Mouse (Mus musculus): ENCODE measurements around the gene Hsp90ab1.

Gene Hsp90ab1

DNA sequence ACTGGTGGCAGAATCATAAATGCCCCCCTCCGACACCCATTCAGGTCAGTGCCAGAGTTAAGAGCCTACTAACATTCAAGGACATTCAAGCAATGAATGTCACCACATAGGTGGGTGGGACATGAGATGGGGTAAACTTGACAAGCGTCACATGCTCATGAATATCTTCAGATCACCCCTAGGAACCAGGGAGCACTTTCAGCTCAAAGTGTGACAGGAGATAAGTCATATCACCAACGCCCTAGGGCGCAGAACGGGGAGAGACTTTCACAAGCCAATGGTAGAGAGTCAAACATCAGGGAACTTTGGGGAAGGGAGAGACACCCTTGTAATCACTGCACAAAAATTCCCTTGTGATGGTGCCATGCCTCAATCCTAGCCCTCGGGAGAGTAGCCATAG lies 9.1 kb upstream of the Hsp90ab1 start:
- CTCF ChIA-PET, result interaction anchor here (0.6 to 1.5 kb wide), 6 partner anchors 10 to 137 kb away, joined by 3 to 15 read pairs (median 4); no protein-coding TSS in a partner anchor

DNA sequence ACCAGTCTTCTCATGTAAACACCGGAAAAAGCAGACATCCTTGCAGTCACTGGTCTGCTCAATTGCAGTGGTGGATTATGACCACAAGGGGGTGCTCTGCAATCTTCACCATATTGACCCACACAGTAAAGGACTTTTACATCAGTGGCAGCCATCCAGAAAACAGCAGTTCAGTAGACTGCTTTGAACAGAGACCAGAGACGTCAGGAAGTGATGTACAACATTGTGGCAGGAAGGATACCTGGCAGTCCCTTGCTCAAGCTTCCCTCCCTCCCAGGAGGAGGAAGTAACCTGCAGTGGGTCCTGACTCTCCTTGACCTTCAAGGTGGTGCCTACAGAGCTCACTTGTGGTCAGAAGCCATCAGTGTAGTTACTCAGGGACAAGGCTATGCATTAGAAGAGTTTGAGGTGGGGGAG lies 8.5 kb upstream of the Hsp90ab1 start:
- CTCF ChIA-PET, result interaction anchor here (0.8 to 1.3 kb wide), 3 partner anchors 10 to 28 kb away, joined by 3 to 4 read pairs (median 3); no protein-coding TSS in a partner anchor

DNA sequence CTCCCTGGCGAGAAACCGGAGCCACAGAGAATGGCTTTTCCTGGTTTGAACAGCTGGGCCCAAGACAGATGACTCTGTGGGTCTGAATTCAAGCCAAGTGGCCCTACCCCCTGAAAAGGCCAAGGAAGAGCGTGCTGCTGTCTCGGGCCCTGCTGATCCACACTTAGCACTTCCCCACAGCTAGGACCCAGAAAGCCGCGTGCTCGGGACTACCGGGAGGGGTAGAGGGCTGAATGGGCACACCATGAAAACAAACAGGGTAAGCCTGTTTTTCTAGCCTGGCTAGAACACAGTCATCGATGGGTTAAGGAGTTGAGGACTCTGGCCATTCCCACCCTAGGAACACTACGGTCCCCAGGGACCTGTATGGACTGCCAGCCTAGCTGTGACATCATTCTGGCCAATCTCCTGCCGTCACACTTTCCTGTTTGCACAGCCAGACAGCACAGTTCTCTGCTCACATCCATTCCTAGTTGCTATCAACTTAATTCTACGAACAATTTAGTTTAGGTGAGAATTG lies 7.9 kb upstream of the Hsp90ab1 start:
- CTCF ChIA-PET, result no interaction called here

DNA sequence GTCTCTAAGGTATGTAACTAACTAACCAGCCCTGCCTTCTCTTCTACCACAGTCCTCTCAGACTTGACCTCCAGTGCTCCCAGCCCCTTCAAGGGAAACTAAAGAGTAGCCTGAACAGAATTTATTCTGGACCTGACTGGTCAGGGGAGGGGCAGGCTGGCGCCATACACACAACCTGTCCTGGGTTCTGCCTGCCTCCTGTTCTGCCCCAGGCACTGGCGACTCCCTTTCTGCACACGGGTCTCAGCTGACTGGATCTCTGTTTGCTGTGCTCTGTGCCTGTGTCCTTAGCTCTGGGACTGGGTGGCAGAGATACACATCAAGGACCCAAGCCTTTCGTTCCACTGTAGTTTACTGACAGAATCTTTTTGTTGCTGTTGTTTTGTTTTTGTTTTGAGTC lies 6.5 kb upstream of the Hsp90ab1 start:
- CTCF ChIA-PET, result interaction anchor here (1.2 kb wide), 1 partner anchor 102 kb away, joined by 4 read pairs; no protein-coding TSS in a partner anchor

DNA sequence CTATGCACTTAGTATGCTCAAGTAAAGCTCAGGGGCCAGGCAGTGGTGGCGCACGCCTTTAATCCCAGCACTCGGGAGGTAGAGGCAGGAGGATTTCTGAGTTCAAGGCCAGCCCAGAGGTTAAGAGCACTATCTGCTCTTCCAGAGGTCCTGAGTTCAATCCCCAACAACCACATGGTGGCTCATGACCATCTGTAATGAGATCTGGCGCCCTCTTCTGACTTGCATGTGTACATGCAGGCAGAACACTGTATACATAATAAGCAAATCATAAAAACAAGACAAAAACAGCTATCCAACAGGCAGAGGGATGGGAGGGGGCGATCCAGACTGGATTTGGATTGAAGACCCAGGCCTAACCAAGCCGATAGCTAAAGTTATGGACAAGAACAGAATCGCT lies 5.8 kb upstream of the Hsp90ab1 start:
- CTCF ChIA-PET, result interaction anchor here (0.7 to 1.0 kb wide), 2 partner anchors 48 to 54 kb away, joined by 3 to 4 read pairs; no protein-coding TSS in a partner anchor

DNA sequence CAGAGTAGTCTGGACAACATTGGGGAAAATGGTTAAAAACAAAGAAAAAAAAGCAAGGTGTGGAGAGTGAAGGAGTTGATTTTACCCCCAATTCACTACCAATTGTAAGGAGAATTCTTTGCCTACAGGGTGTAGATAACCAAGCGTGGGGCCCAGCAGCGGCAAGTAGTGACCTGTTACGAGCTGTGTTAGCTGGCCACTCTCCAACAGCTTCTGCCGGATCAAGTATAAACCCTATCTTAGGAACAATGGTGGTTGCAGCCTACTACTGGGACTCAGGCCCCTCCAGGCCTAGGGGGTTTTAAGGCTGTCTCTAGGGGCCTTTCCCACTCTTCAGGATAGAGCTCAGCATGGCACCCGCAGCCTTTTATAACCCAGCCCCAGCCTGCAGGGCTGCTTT lies 5.2 kb upstream of the Hsp90ab1 start:
- CTCF ChIA-PET, result interaction anchor here (0.7 to 1.0 kb wide), 2 partner anchors 49 to 55 kb away, joined by 3 to 4 read pairs; no protein-coding TSS in a partner anchor

DNA sequence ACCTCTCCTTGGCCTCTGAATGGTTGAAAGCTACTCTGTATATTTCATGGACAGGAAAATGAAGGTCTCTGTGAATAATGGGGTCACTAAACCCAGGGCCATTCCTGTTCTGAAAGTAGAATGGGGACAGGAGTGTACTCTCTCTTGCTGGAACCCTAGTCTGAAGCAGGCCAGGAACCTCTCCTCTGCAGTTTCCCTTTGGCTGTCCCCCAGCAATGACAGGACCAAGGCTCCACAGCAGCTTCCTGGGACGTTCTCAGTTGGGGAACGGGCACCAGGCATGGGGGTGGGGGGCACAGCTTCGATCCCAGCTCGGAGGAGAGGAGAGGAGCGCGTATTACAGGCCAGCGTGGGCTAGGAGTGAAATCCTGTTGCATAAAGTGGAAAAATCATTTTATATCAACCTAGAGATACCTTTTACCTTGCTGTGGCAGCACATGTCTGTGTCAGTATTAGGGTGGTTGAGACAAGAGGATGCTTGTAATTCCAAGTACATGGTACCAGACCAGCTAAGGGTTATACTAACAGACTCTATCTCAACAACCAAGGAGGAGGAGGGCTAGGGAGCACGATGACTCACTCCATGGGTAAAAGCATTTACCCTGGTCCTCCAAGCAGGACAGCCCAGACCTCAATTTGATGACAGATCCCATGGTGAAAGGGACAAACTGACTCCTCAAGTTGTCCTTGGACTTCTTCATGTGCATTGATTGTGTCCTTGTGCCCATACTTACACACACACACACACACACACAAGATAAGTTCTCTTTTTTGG lies 2.2 kb upstream of the Hsp90ab1 start:
- CTCF ChIA-PET, result interaction anchor here (0.6 to 1.4 kb wide), 4 partner anchors 13 to 569 kb away, joined by 4 to 10 read pairs (median 9); partner anchors contain the start of gene Rsph9

DNA sequence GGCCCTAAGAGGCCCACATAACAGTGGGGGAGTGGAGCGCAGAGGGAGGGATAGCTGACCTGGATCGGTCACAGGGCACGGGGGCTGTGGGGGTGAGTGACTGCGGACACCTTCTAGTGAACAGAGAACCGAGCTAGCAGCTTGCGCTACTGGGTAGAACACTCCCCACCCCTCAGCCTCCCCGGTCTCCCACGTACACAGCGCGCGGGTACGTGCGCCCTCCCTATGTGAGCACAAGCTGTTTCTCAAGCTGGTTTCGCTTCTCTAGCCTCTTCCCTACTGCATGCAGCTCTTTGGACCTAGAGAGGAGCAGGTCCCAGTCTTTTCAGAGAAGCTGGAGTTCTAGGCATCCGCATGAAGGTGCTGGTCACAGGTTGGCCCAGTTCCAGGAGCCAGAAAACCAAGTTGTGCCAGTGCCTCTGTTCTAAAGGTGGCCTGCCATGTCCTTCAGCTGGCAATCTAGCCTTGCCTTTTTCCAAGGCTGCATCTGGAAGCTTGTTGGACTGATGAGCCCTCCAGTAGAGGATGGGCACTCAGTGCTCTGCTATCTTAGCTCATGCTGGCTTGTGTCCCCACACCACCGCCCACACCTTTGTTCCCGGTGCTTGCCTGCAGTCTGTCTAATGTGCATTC lies 1.2 kb upstream of the Hsp90ab1 start:
- CTCF ChIA-PET, result interaction anchor here (0.6 to 2.5 kb wide), 6 partner anchors 9 to 570 kb away, joined by 3 to 10 read pairs (median 6); partner anchors contain the start of gene Rsph9

DNA sequence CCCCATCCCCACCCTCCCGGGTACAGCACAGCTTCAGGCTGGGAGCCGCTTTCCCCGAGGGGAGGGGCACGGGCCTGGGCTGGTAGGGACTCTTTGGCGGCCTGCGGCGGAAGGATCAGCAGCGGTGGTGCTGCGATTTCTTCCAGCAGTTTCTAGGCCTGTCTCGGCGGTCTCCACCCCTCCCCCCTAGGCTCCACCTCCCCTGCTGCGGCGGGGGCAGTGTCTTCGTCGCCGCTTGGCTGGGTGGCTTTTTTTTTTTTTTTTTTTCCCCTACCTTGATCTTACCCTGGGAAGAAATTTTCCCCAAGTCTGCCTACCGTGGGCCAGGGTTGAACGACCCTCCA lies 681 bp upstream of the Hsp90ab1 start:
- CTCF ChIA-PET, result interaction anchor here (0.6 to 2.5 kb wide), 3 partner anchors 9 to 19 kb away, joined by 3 to 8 read pairs (median 5); no protein-coding TSS in a partner anchor

DNA sequence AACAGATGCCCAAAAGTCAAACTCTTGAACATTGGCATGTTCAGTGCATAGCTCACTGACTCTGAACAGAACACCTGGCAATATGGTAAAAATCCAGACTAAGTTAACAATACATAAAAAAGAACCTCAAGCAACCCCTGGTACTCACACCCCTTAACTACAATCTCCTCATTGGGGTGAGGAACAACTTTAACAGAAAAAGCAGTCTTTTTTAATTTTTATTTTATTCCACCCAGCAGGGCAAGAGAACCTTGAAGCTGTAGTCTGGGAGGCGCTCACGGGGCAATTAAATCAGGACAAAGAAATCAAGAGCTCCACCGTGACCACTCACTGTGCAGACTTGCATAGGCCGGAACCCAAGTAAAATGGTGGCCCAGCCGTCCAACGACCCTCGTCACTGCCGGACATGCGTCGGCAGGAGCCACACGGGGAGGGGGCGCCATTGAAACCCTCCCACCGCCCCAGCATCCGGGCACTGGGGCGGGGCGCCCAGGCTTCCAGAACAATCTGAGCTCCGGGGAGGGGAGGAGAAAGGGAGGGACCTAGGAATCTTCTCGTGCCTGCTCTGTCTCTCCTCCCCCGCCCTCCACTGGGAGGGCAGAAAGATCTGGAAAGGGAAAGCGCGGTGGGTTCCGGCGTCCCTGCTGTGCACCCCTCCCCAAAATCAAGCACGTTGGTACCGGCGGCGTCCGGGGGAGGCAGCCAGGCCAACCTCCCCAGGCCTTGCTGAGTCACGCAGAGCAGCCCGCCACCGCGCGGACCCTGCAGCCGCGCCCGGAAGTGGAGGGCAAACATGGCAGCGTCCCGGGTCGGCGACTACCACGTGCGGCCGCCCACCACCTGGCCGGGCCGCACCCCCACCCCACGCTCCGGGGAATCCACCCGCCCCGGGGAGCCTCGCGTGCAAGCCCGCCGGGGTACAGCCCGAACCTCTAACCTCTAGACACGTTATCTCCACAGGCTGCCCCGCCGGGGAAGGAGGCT lies 676 bp downstream of the Hsp90ab1 start:
- CTCF ChIA-PET, result interaction anchor here (0.5 to 2.5 kb wide), 7 partner anchors 8 to 70 kb away, joined by 3 to 8 read pairs (median 4); partner anchors contain the start of gene Slc35b2

DNA sequence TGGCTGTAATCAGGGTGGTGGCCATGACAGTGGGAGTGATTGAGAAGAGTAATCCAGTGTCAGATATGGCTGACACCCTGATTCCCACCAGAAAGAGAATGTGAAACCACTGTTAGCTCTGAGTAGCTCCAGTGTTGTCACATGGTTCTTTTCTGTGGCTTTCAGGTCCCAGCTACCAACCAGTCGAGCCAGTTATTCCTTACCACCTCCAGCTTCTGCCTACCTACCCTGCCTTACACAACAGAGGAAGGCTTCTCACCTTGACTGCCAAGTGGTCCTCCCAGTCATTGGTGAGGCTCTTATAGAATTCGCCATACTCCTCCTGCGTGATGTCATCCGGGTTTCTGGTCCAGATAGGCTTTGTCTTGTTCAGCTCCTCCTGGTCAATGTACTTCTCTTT lies 3.1 kb downstream of the Hsp90ab1 start:
- CTCF ChIA-PET, result interaction anchor here (1.0 kb wide), 1 partner anchor 52 kb away, joined by 3 read pairs; no protein-coding TSS in a partner anchor

DNA sequence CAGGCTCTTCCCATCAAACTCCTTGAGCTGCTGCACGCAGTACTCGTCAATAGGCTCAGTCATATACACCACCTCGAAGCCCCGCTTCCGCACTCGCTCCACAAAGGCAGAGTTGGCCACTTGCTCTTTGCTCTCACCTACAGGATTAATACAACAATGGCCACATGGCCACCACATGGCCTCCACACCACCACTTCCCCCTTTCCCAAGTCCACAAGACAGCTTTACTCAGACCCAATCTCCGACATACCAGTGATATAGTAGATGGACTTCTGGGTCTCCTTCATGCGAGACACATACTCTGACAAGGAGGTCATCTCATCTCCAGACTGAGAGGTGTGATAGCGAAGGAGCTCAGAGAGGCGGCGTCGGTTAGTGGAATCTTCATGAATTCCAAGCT lies 4.1 kb downstream of the Hsp90ab1 start:
- CTCF ChIA-PET, result no interaction called here

DNA sequence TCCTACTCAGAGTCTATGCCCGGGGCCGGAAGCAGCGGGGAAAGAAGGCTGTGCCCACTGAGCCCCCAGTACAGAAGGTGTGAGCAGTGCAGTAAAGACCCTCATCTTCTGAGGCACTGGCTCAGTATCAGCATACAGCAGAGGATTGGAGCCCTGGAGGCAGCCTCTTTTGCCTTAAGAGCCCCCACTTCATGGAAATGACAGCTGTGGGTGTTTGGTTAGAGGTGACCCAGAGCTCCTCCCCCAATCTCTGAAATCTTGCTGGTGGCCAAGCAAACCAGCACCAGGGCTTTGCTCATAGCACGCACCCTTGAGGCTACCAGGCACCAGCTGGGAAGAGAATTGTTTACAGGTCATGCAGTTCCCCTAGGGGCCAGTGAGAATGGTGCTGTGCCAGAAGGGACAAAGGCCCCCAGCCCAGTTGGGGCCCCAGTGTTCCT lies 5.9 kb downstream of the Hsp90ab1 start:
- CTCF ChIA-PET, result no interaction called here

DNA sequence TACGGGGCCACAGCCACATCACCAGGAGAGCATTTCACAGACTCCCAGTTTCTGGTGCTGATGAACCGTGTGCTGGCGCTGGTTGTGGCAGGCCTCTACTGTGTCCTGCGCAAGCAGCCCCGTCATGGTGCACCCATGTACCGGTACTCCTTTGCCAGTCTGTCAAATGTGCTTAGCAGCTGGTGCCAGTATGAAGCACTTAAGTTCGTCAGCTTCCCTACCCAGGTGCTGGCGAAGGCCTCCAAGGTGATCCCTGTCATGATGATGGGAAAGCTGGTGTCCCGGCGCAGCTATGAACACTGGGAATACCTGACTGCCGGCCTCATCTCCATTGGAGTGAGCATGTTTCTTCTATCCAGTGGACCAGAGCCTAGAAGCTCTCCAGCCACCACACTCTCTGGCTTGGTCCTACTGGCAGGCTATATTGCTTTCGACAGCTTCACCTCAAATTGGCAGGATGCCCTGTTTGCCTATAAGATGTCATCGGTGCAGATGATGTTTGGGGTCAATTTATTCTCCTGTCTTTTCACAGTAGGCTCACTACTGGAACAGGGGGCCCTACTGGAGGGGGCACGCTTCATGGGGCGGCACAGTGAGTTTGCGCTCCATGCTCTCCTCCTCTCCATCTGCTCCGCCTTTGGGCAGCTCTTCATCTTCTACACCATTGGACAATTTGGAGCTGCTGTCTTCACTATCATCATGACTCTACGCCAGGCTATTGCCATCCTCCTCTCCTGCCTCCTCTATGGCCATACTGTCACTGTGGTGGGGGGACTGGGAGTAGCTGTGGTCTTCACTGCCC lies 6.5 kb downstream of the Hsp90ab1 start:
- CTCF ChIA-PET, result interaction anchor here (0.6 to 1.7 kb wide), 3 partner anchors 9 to 89 kb away, joined by 3 to 6 read pairs (median 4); partner anchors contain the start of gene Nfkbie

DNA sequence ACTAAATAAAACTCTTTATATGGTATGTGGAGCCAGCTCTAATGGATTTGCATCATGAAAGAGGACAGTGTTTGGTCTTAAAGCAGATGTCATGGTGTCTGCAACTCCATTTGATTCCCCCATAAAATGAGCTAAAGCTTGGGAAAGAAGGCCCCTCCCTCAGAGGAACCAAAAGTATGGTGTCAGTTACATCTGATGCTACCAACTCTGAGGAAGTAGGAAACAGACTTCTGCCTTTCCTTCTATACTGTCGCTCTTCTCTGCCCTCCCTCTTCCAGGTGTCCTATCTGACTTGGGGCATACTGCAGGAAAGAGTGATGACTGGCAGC lies 7.1 kb downstream of the Hsp90ab1 start:
- CTCF ChIA-PET, result interaction anchor here (0.6 to 1.7 kb wide), 3 partner anchors 8 to 88 kb away, joined by 3 to 6 read pairs (median 4); partner anchors contain the start of gene Nfkbie

DNA sequence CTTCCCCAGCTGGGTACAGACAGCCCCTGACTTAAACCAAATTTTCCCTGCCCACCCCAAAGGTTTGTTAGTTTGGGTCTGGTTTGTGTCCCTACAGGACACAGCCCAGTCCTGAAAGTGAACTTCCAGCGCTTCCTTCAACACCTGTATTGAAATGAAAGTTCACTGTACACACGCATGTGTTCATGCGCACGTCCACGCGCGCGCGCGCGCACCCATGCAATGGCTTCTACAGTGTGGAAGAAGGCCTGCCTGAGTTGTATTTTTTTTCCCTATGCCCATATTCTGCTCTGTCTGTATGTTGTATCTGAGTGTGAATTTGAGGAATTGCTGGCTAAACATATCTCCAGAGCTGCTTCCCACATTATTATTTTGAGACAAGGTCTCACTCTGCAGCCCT lies 8.0 kb downstream of the Hsp90ab1 start:
- CTCF ChIA-PET, result interaction anchor here (1.7 kb wide), 1 partner anchor 9 kb away, joined by 4 read pairs; the partner anchor contains the start of gene Nfkbie

DNA sequence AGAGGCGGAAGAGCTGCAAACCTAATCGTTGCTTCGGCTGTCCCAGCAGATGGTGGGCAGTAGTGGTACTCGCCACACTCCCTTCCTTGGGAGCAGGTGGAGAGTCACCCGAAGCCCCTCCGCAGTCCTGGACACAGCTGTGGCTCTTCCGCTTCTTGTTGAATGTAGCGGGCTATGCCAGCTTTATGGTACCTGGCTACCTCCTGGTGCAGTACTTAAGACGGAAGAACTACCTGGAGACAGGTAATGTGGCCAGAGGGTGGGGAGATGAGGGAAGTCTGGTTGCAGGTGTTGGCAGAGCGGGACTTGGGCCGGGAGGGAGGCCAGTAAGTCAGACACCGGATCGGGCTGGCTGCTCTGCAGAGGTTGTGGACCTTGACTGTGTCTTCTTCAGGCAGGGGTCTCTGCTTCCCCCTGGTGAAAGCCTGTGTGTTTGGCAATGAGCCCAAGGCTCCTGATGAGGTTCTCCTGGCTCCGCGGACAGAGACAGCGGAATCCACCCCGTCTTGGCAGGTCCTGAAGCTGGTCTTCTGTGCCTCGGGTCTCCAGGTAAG lies 8.5 kb downstream of the Hsp90ab1 start:
- CTCF ChIA-PET, result interaction anchor here (1.1 to 1.7 kb wide), 2 partner anchors 8 to 9 kb away, joined by 4 read pairs; partner anchors contain the start of genes Hsp90ab1 and Nfkbie

DNA sequence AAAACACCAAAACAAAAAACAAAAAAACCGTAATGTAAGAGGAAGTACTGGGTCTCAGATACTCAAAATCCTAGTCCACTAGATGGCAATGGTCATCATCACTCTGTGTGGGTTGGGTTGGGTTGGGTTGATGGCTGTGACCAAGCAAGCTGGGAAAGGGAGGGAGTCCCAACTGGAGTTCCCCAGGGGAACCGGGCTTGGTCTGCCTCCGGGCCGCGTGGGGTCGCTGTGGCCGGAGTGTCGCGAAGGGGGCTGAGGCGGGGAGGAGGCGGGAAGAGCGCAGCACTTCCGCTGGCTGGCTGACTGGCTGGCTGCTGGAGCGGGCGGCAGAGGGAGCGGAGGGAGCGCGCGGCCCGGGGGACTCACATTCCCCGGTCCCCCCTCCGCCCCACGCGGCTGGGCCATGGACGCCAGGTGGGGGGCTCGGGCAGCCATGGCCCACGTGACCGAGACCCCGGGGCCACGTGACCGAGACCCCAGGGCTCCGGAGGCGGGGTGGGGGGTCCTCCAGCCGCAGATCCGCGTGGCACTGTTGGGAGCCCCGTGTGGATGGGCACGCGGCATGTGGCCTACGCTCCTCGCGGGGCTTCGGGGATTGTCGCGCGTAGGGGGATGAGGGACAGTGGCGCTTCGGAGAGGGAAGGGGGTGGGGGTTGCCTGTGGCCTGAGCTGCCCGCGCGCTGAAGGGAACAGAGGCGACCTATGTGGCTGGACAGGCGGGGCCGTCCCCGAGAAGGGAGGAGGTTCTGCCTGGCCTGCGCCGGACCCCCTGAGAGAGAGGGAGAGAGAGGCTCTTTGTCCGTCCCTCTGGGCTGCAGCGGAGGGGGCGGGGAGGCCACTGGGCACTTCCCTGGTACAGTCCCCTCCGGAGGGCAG lies 9.2 kb downstream of the Hsp90ab1 start, which contains the start of gene Slc35b2:
Slc35b2 (plus strand) TSS at position 220 of the 876 bp plus-strand sequence.
- CTCF ChIA-PET, result interaction anchor here (0.7 to 1.1 kb wide), 2 partner anchors 9 to 784 kb away, joined by 4 read pairs; partner anchors contain the start of gene Hsp90ab1
